Mouse (Mus musculus) mature B cell (primary cell): ENCODE data around the gene Trak1.

Experiments used
- in situ Hi-C: fragments of 300-500 bp; cut with MboI; formaldehyde crosslinking; loops from 2 replicates; pipeline ENCODE4 v1.14.3; 2019

Trak1 gene

GRCm38 (mm10) chr9:121371946-121372646, 74.8 kb downstream of the Trak1 start:
- in situ Hi-C loops = no loop called here

GRCm38 (mm10) chr9:121373107-121373506, 75.8 kb downstream of the Trak1 start:
- in situ Hi-C loops = no loop called here

GRCm38 (mm10) chr9:121373512-121373911, 76.2 kb downstream of the Trak1 start:
- in situ Hi-C loops = no loop called here

GRCm38 (mm10) chr9:121374076-121374863, 77.0 kb downstream of the Trak1 start:
- in situ Hi-C loops = no loop called here

GRCm38 (mm10) chr9:121374864-121375255, 77.6 kb downstream of the Trak1 start:
- in situ Hi-C loops = no loop called here

GRCm38 (mm10) chr9:121376094-121376493, 78.8 kb downstream of the Trak1 start:
- in situ Hi-C loops = no loop called here

- in situ Hi-C loops = no loop called here
Measured at GRCm38 (mm10) chr9:121380310-121380920, 83.1 kb downstream of the Trak1 start.

- in situ Hi-C loops = no loop called here
Measured at GRCm38 (mm10) chr9:121381678-121382297, 84.5 kb downstream of the Trak1 start.

- in situ Hi-C loops = no loop called here
Measured at GRCm38 (mm10) chr9:121382568-121382967, 85.3 kb downstream of the Trak1 start.

- in situ Hi-C loops = no loop called here
Measured at GRCm38 (mm10) chr9:121383180-121383586, 85.9 kb downstream of the Trak1 start.

GRCm38 (mm10) chr9:121384620-121385019, 87.3 kb downstream of the Trak1 start:
- in situ Hi-C loops = no loop called here

GRCm38 (mm10) chr9:121385091-121385748, 87.9 kb downstream of the Trak1 start:
- in situ Hi-C loops = no loop called here

GRCm38 (mm10) chr9:121385749-121386350, 88.5 kb downstream of the Trak1 start:
- in situ Hi-C loops = no loop called here

- in situ Hi-C loops = no loop called here
Measured at GRCm38 (mm10) chr9:121387539-121388272, 90.4 kb downstream of the Trak1 start.

- in situ Hi-C loops = no loop called here
Measured at GRCm38 (mm10) chr9:121388273-121388931, 91.1 kb downstream of the Trak1 start.

- in situ Hi-C loops = no loop called here
Measured at GRCm38 (mm10) chr9:121389258-121389657, 92.0 kb downstream of the Trak1 start.

- in situ Hi-C loops = no loop called here
Measured at GRCm38 (mm10) chr9:121391898-121392297, 94.6 kb downstream of the Trak1 start.

- in situ Hi-C loops = no loop called here
Measured at GRCm38 (mm10) chr9:121392427-121392826, 95.1 kb downstream of the Trak1 start.

GRCm38 (mm10) chr9:121393104-121393503, 95.8 kb downstream of the Trak1 start:
- in situ Hi-C loops = no loop called here

GRCm38 (mm10) chr9:121394882-121395281, 97.6 kb downstream of the Trak1 start:
- in situ Hi-C loops = no loop called here
